Mouse (Mus musculus) hindbrain, embryonic 12.5 days (tissue): Measurements from ENCODE around the gene Znhit1. TPM values are rescaled to one million over a fixed set of nuclear protein-coding genes. Genes with fewer than 3 reads are reported as not detected.

Experiments
- ATAC-seq: fragments of 200-750 bp; cut with Nextera tagmentation; 2 replicates; pipeline ENCODE4 v1.8.0; 2017; ENCODE audit warnings: moderate TSS enrichment; ENCODE audit not compliant: low FRiP score
- H3K27ac ChIP-seq: fragments of 300-500 bp; sonication (generic); 2 replicates; pipeline ENCODE4 v1.5.1; 2016; ENCODE audit warnings: mild to moderate bottlenecking
- H3K27me3 ChIP-seq: fragments of 300-500 bp; sonication (generic); 2 replicates; pipeline ENCODE4 v1.6.1; 2016; ENCODE audit warnings: mild to moderate bottlenecking
- H3K36me3 ChIP-seq: fragments of 300-500 bp; sonication (generic); 2 replicates; pipeline ENCODE4 v1.6.1; 2016; ENCODE audit warnings: mild to moderate bottlenecking
- H3K4me1 ChIP-seq: fragments of 300-500 bp; sonication (generic); 2 replicates; pipeline ENCODE4 v1.6.1; 2016
- H3K4me2 ChIP-seq: fragments of 300-500 bp; sonication (generic); replicated peaks from 2 replicates; pipeline ENCODE4 v1.6.1; 2016; ENCODE audit warnings: mild to moderate bottlenecking
- H3K4me3 ChIP-seq: fragments of 300-500 bp; sonication (generic); 2 replicates; pipeline ENCODE4 v1.5.1; 2016; ENCODE audit warnings: mild to moderate bottlenecking
- H3K9ac ChIP-seq: fragments of 300-500 bp; sonication (generic); 2 replicates; pipeline ENCODE4 v1.6.1; 2016; ENCODE audit warnings: mild to moderate bottlenecking, moderate library complexity
- H3K9me3 ChIP-seq: fragments of 300-500 bp; sonication (generic); replicated peaks from 2 replicates; pipeline ENCODE4 v1.6.1; 2016; ENCODE audit warnings: mild to moderate bottlenecking
- WGBS: fragments of 180-500 bp; shearing (Covaris S2); methylation state at CpG from one replicate; pipeline ENCODE4 v1.1.7; 2016; 5-methylcytosine and 5-hydroxymethylcytosine counted together
- polyA plus RNA-seq: library from polyadenylated mRNA; unstranded; fragments of >200 nt; fragmentation: Nextera tagmentation; extraction: Ambion mirVana; gene quantifications from 2 replicates; pipeline ENCODE4 v1.2.1, GENCODE M21; 2016

The Znhit1 gene
- polyA plus RNA-seq, result 101 and 103 TPM in 2 replicates

DNA sequence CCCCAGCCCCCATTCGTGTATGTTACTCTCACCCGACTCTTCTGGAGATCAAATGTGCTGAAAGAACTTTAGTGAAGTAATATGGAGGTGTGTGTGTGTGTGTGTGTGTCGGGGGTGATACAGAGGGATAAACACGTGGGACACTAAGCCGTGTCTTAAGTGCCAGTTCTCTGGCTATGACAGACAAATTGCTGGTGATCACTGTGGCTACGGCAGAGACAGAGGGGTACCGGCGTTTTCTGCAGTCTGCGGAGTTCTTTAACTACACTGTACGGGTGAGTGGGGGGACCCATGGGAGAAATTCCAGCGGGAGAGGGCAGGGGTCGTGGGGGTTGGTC is at the start of gene Znhit1:
Gene Znhit1, minus strand, starts transcription at position 88 of the 338 bp plus-strand sequence.
- Histone ChIP-seq H3K36me3 (peaks cover 44% of the 10 kb centered on the region), H3K4me2 (peak within 1 kb of the TSS; percentile 87), H3K27me3 (no peaks in the 10 kb centered on the region), H3K9me3 (no peaks in the 10 kb centered on the region), H3K4me1 (peaks cover 20% of the 10 kb centered on the region), H3K9ac (peak within 1 kb of the TSS; percentile 91), H3K27ac (peak within 1 kb of the TSS; percentile 97), H3K4me3 (peak within 1 kb of the TSS; percentile 77)
- ATAC-seq, result no peak
- WGBS, result 9% methylated on average over 12 of the region's 12 CpGs

DNA sequence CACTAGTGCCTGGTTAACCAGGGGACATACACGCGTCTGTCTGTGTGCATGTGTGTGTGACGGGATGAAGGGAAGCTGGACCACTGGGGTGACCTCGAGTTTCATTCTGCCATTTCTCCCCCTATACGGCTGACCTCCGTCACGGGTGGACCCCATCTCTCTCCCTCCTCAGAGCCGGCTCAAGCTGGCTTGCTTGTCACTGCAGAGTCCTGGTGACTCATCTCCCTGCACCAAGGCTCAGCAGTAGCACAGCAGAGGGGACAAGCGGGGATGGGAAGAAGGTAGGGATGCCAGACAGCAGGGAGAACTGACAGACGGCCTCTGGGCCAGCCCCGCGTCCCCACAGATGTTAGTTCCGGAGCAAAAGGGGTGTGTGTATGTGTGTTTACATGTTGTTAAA is 48.4 kb upstream of the Znhit1 start:
- H3K4me1 ChIP-seq, result peaks cover 13% of the 10 kb centered on the region
- H3K4me2 ChIP-seq, result no peak overlapping the region
- no peak overlapping the region for H3K27ac ChIP-seq
- H3K4me3 ChIP-seq, result no peak overlapping the region
- H3K36me3 ChIP-seq, result peaks cover 54% of the 10 kb centered on the region
- whole genome bisulfite sequencing, result 85% methylated on average over 13 of the region's 13 CpGs
- H3K9me3 ChIP-seq, result no peaks in the 10 kb centered on the region
- peaks cover 30% of the 10 kb centered on the region for H3K27me3 ChIP-seq
- no peak for ATAC-seq
- 0 out of 2 replicates have a peak overlapping the region, but pooled peaks have one; percentile 5 for H3K9ac ChIP-seq

DNA sequence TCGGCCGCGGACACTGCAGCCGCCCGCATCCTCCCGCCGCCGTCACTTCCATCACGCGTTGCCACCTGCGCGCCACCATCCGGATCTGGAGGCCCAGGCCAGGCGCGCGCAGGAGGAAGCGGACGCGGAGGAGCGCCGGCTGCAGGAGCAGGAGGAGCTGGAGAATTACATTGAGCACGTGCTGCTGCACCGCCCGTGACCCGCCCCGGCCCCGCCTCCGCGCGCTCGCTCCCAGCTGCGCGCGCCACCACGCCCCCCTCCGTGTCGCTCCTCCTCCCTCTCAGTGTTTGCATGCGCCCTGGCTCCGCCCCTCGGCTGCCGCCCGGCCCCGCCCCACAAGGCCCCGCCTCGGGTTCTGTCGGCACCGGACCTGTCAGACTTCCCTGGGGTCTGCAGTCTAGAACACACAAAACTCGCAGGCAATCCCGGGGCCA is 44.8 kb upstream of the Znhit1 start:
- peaks cover 34% of the 10 kb centered on the region for H3K4me1 ChIP-seq
- 0 out of 2 replicates have a peak overlapping the region, but pooled peaks have one; percentile 30 for H3K27ac ChIP-seq
- peaks cover 24% of the 10 kb centered on the region for H3K36me3 ChIP-seq
- peak overlapping the region; percentile 100 for H3K4me2 ChIP-seq
- 1% methylated on average over 42 of the region's 49 CpGs for WGBS
- peaks cover 64% of the 10 kb centered on the region for H3K27me3 ChIP-seq
- peak; percentile 64 for ATAC-seq
- peak overlapping the region; percentile 55 for H3K9ac ChIP-seq
- H3K4me3 ChIP-seq, result peak overlapping the region; percentile 50
- no peaks in the 10 kb centered on the region for H3K9me3 ChIP-seq

DNA sequence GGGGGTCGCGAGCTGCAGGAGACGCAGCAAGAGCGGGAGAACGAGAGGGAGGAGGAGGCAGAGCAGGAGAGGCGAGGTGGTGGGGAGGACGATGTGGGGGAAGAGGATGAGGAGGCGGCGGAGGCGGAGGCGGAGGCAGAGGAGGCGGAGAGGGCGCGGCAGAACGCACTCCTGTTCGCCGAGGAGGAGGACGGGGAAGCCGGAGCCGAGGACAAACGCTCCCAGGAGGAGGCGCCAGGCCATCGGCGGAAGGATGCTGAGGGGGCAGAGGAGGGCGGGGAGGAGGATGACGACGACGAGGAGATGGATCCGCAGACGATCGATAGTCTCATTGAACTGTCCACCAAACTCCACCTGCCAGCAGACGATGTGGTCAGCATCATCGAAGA is 44.2 kb upstream of the Znhit1 start:
- no peaks in the 10 kb centered on the region for H3K9me3 ChIP-seq
- ATAC-seq, result 0 out of 2 replicates have a peak, but pooled peaks have one; percentile 0
- H3K4me2 ChIP-seq, result peak overlapping the region; percentile 100
- H3K36me3 ChIP-seq, result peaks cover 17% of the 10 kb centered on the region
- H3K4me3 ChIP-seq, result peak overlapping the region; percentile 50
- 0 out of 2 replicates have a peak overlapping the region, but pooled peaks have one; percentile 30 for H3K27ac ChIP-seq
- peak overlapping the region; percentile 55 for H3K9ac ChIP-seq
- peaks cover 34% of the 10 kb centered on the region for H3K4me1 ChIP-seq
- H3K27me3 ChIP-seq, result peaks cover 69% of the 10 kb centered on the region
- under 1% methylated on average over 23 of the region's 33 CpGs for WGBS

DNA sequence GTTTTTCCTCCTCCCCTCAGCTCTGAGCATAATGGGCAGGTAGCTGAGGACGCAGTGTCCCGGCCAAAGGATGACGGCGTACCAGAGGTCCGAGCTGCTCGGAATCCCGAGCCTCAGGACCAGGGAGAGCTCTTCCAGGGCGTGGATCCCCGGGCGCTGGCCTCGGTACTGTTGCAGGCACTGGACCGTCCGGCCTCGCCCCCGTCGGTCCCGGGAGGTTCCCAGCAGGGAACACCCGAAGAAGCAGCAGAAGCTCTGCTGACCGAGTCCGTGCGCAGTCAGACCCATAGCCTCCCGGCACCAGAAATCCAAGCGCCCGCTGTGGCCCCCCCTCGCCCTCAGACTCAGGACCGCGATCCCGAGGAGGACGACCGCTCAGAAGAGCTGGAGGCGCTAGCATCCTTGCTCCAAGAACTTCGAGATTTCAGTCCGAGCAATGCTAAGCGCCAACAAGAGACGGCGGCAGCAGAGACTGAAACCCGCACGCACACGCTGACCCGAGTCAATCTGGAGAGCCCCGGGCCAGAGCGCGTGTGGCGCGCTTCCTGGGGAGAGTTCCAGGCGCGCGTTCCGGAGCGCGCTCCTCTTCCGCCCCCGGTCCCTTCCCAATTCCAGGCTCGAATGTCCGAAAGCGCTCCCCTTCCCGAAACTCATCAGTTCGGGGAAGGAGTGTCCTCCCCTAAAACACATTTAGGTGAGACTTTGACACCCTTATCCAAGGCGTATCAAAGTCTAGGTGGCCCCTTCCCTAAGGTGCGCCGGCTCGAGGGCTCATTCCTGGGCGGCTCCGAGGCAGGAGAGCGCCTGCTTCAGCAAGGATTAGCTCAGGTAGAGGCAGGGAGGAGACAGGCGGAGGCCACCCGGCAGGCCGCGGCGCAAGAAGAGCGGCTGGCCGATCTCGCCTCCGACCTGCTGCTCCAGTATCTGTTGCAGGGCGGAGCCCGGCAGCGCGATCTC is 43.5 kb upstream of the Znhit1 start:
- peaks cover 11% of the 10 kb centered on the region for H3K36me3 ChIP-seq
- H3K4me1 ChIP-seq, result peaks cover 34% of the 10 kb centered on the region
- no peaks in the 10 kb centered on the region for H3K9me3 ChIP-seq
- no peak for ATAC-seq
- H3K4me2 ChIP-seq, result peak overlapping the region; percentile 100
- peak overlapping the region; percentile 55 for H3K9ac ChIP-seq
- H3K27me3 ChIP-seq, result peaks cover 75% of the 10 kb centered on the region
- H3K27ac ChIP-seq, result no peak overlapping the region
- H3K4me3 ChIP-seq, result peak overlapping the region; percentile 50
- WGBS, result under 1% methylated on average over 78 of the region's 78 CpGs

DNA sequence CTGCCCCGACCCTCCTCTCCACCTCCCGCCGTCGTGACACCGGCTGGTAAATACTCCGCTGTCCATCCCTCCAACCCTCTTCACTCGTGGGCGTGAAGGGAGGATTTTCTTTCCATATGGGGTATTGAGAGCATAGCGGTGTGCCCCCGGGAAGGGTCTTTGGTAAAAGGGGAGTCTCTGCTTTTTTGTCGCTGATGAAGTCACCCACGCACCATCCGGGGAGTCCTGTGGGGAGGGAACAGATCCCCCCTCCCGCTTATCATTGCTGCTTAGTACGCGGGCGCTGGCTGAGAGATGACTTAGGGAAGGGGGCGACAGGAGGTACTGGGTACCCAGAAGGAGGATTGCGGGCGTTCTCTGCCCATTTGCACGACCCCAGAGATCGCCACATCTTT is 42.6 kb upstream of the Znhit1 start:
- Histone ChIP-seq H3K27me3 (peaks cover 80% of the 10 kb centered on the region), H3K4me3 (peak overlapping the region; percentile 35), H3K36me3 (0 out of 2 replicates have a peak, but pooled peaks cover 4% of the 10 kb centered on the region), H3K9ac (peak overlapping the region; percentile 41; the same call in 1 of the 2 replicates), H3K4me1 (peaks cover 34% of the 10 kb centered on the region), H3K27ac (no peak overlapping the region), H3K4me2 (peak overlapping the region; percentile 100), H3K9me3 (no peaks in the 10 kb centered on the region)
- ATAC-seq, result no peak
- WGBS, result 10% methylated on average over 22 of the region's 22 CpGs

DNA sequence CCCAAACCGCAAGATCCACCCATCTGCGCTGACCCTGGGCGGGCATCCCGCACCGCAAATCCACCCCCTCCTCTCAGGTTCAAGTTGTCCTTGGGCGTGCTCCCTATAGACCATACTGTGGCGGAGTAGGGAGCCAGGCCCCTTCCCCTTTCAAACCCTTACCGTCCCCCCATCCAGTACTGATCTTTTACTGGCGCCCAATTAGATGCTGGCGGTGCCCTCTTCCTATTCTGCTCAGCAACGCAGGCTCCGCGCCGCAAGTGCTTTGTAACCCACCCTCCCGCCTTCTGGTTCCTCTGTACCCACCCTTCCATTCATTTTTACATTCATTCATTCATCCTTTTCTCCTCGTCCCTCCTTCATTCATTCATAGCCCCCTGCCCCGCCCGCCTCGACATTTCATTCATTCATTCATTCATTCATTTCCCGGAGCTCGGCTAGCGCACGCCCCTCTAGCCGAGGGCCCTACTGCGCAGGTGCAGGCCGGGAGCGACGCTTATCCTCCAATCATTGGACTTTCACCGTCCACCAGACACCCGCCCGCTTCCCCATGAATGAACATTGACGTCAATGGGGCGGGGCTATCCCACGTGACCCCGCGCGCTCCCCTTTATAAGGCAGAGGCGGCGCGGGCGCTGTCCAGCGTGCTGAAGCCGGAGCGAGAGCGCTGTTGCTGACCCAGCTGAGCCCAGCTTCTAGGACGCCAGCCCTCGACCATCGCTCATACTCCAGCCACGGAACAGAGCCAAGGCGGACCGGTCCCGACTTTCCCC is 42.0 kb upstream of the Znhit1 start:
- H3K9ac ChIP-seq, result peak overlapping the region; percentile 41; the same call in 1 of the 2 replicates
- H3K27ac ChIP-seq, result no peak overlapping the region
- 0 out of 2 replicates have a peak, but pooled peaks cover 1% of the 10 kb centered on the region for H3K36me3 ChIP-seq
- WGBS, result under 1% methylated on average over 52 of the region's 52 CpGs
- peaks cover 34% of the 10 kb centered on the region for H3K4me1 ChIP-seq
- H3K27me3 ChIP-seq, result peaks cover 80% of the 10 kb centered on the region
- peak overlapping the region; percentile 100 for H3K4me2 ChIP-seq
- ATAC-seq, result peak; percentile 84
- no peaks in the 10 kb centered on the region for H3K9me3 ChIP-seq
- peak overlapping the region; percentile 35 for H3K4me3 ChIP-seq

DNA sequence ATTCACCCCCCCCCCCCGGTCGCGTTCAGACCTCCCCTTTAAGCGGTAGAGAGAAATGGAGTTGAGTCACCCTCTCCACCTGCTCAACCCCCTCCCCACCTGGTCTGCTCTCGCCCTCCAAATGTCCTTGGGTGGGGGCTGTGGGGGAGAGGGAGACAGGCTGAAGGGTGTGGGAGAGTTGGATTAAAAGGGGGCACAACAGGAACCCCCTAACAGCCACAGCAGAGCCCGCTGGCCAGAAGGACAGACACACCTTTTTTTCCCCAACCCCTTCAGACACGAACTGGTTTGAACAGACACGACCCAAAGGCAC is 41.4 kb upstream of the Znhit1 start:
- Histone ChIP-seq H3K9me3 (no peaks in the 10 kb centered on the region), H3K36me3 (no peaks in the 10 kb centered on the region), H3K9ac (no peak overlapping the region; the same call in 1 of the 2 replicates), H3K27ac (no peak overlapping the region), H3K4me2 (peak overlapping the region; percentile 100), H3K4me1 (peaks cover 34% of the 10 kb centered on the region), H3K27me3 (peaks cover 82% of the 10 kb centered on the region), H3K4me3 (peak overlapping the region; percentile 35)
- 2% methylated on average over 7 of the region's 8 CpGs for WGBS
- no peak for ATAC-seq

DNA sequence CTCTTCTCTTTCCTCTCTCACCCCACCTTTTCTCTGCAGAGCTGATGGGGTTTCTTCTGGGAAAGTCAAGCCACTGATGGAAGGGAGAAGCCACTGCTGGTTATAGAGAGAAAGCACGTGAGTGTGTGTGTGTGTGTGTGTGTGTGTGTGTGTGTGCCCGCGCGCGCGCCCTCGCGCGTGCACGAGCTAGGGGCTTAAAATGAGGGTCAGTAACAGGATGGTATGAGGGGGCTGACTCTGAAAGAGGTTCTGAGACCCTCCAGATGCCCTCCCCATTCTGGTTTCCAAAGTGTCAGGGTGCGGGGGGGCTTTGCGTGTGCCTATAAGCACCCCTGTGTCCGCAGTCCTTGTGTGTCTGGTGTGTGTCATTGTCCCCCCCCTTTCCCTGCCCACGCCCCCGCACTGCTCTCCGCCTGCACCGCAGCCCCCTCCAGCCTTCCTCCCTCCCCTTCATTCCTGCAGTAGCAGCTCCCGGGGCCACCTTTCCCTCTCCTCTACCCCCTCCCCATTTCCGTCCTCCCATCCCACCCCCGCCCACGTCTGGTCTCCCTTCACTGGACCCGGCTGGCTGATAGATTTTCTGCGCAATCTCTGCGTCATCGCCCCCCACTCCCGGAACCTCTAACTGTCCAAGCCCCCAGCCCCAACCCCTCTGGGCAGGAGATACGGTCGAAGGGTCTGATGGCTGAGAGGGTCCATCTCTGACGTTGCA is 40.9 kb upstream of the Znhit1 start:
- peaks cover 34% of the 10 kb centered on the region for H3K4me1 ChIP-seq
- H3K9me3 ChIP-seq, result no peaks in the 10 kb centered on the region
- peak overlapping the region; percentile 35; the same call in 1 of the 2 replicates for H3K4me3 ChIP-seq
- H3K27me3 ChIP-seq, result peaks cover 84% of the 10 kb centered on the region
- no peak overlapping the region for H3K9ac ChIP-seq
- peak overlapping the region; percentile 100 for H3K4me2 ChIP-seq
- 3% methylated on average over 28 of the region's 29 CpGs for WGBS
- H3K27ac ChIP-seq, result no peak overlapping the region
- ATAC-seq, result no peak
- no peaks in the 10 kb centered on the region for H3K36me3 ChIP-seq

DNA sequence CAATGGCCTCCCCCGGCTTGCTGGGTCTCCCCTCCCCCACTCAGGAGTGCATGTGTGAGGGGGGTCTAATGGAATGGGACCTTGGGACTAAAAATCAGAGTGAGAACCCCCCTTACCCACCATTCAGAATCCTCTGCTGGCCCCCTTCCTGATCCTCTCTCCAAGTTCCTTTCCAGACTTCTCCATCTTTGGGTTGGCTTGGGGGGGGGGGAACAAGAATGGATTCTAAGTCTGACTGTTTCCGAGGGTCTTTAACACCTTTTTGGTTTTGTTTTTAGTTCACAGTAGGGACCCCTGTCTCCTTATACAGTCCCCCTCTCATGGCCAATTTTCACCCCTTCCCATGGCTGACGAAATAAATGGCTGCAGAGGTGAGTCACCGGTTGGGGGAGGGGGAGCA is 38.3 kb upstream of the Znhit1 start, which contains the start of gene Vgf:
Gene Vgf, plus strand, starts transcription at position 301 of the 400 bp plus-strand sequence.
- no peaks in the 10 kb centered on the region for H3K36me3 ChIP-seq
- no peak within 1 kb of the TSS for H3K27ac ChIP-seq
- no peaks in the 10 kb centered on the region for H3K9me3 ChIP-seq
- peak within 1 kb of the TSS; percentile 38 for H3K4me2 ChIP-seq
- H3K9ac ChIP-seq, result no peak within 1 kb of the TSS
- WGBS, result 27% methylated on average over 4 of the region's 4 CpGs
- peaks cover 20% of the 10 kb centered on the region for H3K4me1 ChIP-seq
- no peak for ATAC-seq
- H3K4me3 ChIP-seq, result no peak within 1 kb of the TSS
- H3K27me3 ChIP-seq, result peaks cover 77% of the 10 kb centered on the region

DNA sequence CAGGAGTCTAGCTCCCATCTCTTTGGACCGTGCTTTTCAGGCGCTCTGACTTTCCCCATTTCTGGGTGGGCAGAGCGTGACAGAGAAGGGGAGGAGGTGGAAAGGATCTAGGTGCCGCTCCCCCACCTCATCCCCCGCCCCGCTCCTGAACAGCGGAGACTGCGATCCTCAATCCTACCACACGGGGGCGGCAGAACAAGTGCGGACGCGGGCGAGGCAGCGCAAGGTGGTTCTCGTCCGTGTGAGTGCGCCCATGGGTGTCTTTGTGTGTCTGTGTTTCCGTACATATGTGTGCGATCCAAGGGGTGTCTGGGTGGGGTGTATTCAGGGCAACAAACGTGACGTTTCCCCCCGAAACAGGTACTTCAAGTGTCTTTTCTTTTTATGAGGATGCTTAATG is 37.3 kb upstream of the Znhit1 start:
- ATAC-seq, result no peak
- no peak overlapping the region for H3K27ac ChIP-seq
- no peak overlapping the region for H3K9ac ChIP-seq
- H3K9me3 ChIP-seq, result no peaks in the 10 kb centered on the region
- H3K4me2 ChIP-seq, result peak overlapping the region; percentile 38
- H3K4me1 ChIP-seq, result peaks cover 11% of the 10 kb centered on the region
- H3K4me3 ChIP-seq, result no peak overlapping the region
- WGBS, result under 1% methylated on average over 23 of the region's 23 CpGs
- no peaks in the 10 kb centered on the region for H3K36me3 ChIP-seq
- H3K27me3 ChIP-seq, result peaks cover 69% of the 10 kb centered on the region
